Mouse (Mus musculus) spleen, embryonic (tissue): ENCODE data around the gene Tshz3.

Experiments
- CTCF ChIA-PET: fragments of 350-600 bp; sonication (Branson Sonifier 250); formaldehyde crosslinking; loops from one replicate; lab custom pipeline; 2022; lab: Charles Lee

The Tshz3 gene

DNA sequence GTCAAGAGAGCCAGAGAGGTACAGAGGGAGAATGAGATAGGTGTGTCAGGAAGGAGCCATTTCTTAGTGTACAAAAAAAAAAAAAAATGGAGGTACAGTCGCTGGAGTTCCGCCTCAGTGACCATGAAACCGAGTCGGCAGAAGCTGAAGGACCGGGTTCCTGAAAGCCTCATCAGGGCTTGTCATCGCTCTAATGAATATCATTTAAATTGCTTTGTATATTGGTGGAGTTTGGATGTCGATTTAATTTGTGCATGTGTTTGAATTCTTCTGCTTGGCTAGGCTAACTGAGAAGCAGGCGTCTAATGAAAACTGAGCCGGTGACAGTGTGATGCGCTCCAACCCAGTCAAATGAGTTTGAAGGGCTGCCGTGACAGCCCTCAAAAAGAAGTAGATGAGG, 80.5 kb downstream of the Tshz3 start:
- CTCF ChIA-PET, result no interaction called here

DNA sequence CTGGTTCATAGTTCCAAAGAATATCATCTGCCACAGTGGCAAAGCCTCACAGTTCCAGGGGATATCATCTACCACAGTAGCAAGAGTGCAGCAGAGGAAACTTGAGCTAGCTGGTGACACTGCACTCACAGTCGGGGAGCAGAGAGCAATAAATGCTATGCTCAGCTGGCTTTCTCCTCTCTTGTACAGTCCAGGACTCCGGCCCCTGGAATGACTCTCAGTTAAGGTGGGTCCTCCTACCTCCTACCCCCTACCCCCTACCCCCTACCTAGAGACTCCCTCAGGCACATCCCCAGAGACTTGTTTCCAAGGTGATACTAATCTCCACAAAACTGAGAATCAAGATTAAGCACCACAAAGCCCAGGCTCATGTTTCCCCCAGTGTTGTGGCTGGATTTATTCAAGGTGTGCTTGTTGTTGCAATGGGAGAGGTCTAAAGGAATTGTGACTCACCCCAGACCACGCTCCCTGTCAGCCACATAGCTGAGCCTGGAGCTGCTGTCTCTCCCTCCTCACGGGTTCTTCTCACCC, 86.4 kb downstream of the Tshz3 start:
- CTCF ChIA-PET, result no interaction called here

DNA sequence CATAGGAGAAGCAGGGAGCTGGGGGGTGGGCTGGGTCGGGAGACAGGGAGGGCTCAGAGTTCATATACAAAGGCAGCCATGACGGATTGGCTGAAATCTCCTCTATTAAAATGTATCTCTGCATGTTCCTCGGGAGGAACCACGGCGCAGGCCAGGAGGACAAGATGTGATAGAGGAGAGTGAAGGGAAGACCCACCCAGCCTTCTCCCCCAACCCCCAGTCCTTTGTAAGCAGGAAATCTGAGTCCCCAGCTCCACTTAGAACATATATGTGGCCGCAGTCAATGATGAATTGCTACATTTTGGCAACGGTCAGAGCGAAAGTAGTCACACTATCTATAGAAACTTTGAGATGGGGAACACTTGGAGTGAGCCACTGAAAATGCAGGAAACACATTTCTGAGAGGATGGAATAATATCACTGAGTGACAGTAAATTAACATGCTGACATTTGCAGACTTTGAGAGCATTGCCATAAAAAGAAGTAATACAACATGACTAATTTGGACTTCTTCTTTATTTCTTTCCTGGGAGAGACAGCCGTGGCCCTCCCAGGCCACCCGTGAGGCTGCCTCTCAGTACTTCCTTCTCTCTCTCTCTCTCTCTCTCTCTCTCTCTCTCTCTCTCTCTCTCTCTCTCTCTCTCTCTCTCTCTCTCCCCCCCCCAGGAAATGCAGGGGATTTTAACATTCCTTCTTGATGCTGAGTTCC, 88.9 kb downstream of the Tshz3 start:
- CTCF ChIA-PET, result no interaction called here

DNA sequence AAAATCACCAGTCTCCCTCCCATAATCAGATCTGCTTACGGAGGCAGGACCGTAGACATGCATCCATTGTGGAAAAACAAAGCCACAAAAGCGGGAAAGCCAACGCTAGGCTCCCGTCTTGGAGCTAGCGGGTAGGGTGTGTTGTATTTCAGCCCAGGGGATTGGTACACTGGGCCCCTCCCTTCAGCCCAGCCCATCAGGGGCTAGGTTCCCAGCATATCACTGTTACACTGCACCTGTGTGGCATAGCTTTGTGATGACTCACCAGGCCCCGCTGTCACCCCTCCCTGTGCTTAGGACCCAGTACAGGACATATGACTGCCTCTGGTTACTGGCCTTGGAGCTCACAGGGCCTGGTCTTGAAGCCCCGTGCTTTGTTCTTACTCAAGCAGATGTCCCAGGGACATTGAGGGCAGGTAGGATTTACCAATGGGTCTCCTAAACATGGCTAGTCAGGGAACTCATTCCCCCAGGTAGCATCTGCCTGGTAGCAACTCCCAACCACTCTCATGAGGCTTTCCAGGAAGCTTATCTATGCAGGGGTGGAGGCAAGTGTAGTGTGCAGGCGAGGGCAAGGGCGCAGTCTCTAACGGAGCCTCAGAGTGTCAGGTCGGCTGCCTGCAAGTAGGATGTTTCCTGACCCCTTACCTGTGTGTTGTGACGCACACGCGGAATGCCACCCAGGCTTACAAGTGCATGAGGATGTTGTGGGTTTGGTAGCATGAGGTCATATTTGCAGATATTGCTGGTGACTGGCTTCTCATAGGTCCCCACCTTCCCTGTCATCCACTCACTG, 98.7 kb downstream of the Tshz3 start:
- CTCF ChIA-PET, result no interaction called here
